Mouse (Mus musculus): Measurements from ENCODE around the gene Bicd2. TPM values are rescaled to one million over a fixed set of nuclear protein-coding genes. Genes with fewer than 3 reads are reported as not detected.

Bicd2 gene
- polyA plus RNA-seq, 1 experiment from 2014 or later: 19.2 TPM

DNA sequence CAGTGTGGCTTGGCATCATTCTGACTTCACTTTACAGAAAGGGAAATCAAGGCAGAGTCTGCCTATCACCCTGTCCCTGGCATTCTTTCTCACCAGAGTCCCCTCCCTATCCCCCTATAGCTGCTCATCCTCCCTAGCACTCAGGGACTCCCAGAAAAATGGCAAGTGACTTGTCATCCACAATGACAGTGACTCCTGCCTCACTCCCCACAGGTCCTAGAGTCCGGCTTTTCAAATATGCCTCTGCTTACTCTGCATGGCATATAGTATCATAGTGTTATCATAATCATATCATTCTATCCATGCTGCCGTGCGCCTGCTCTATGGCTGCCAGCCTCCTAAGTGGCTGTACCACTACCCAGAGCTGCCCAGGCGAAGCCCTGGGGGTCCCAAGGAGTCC, 33.2 kb upstream of the Bicd2 start:
- Histone ChIP-seq H3K9me3 (replicated peaks; ENCODE audit: control insufficient read depth, low read length) (no peaks in the 10 kb centered on the region), H3K36me3 (ENCODE audit: control insufficient read depth, insufficient read depth, low read length) (no peaks in the 10 kb centered on the region), H3K4me2 (ENCODE audit: low read length) (no peak overlapping the region), H3K9ac (ENCODE audit: low read length) (no peak overlapping the region), H3K4me3 (ENCODE audit: low read depth, low read length) (no peak overlapping the region), H3K4me1 (ENCODE audit: control insufficient read depth, insufficient read depth, low read length) (no peaks in the 10 kb centered on the region), H3K27ac (ENCODE audit: low read depth, low read length) (no peak overlapping the region), H3K27me3 (replicated peaks; ENCODE audit: control insufficient read depth, insufficient read depth, low read length) (no peaks in the 10 kb centered on the region)
- no peak for DNase-seq (ENCODE audit: low spot score)
- 91% methylated on average over 4 of the region's 4 CpGs for WGBS
- no peak for ATAC-seq

DNA sequence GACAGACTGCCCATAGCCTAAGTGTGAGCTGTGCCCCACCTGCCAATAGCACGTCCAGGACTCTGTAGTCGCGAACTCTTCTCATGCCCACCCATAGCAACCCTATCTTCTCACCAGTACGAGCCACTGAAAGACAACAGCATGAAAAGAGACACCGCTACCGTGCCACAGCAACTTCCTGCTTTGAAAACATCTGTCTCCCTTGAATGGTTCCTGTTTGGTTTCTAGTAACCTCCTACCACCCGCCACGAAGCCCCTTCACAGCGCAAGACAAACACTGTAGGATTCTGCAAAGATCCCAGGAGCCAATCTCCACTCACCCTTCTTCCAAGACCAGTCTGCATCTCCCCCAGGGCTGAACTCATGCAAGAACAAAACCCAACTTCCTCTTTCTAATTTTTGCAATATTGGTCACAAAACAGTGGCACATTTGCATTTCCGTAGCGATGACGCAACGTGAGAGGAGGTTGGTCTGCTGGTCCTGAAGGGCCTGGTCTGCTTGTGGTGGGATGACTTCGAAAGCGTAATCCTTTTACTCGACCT, 32.5 kb upstream of the Bicd2 start:
- no peak overlapping the region for H3K4me2 ChIP-seq (ENCODE audit: low read length)
- no peak overlapping the region for H3K27ac ChIP-seq (ENCODE audit: low read depth, low read length)
- ATAC-seq: no peak
- H3K27me3 ChIP-seq (replicated peaks; ENCODE audit: control insufficient read depth, insufficient read depth, low read length): no peaks in the 10 kb centered on the region
- DNase-seq (ENCODE audit: low spot score): no peak
- no peak overlapping the region for H3K4me3 ChIP-seq (ENCODE audit: low read depth, low read length)
- H3K9me3 ChIP-seq (replicated peaks; ENCODE audit: control insufficient read depth, low read length): no peaks in the 10 kb centered on the region
- no peak overlapping the region for H3K9ac ChIP-seq (ENCODE audit: low read length)
- no peaks in the 10 kb centered on the region for H3K4me1 ChIP-seq (ENCODE audit: control insufficient read depth, insufficient read depth, low read length)
- 90% methylated on average over 16 of the region's 16 CpGs for WGBS
- H3K36me3 ChIP-seq (ENCODE audit: control insufficient read depth, insufficient read depth, low read length): no peaks in the 10 kb centered on the region

DNA sequence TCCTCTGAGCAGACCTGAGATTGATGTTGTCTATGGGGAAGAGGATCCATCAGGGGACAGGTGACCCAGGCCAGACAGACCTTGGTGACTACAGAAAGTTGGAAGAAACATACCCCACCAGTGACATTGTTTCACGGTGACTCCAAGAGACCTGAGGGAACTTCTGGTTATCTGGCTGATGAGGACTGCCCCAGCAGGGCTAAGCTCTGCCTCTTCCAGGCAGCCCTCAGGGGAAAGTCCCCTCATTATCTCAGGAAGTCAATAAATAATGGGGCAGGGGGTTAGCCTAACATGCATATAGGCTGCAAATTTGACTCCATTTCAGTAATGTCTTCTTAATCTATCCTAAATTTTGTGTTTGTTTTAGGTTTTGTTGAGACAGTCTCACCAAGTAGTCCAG, 31.9 kb upstream of the Bicd2 start:
- Histone ChIP-seq H3K4me3 (ENCODE audit: low read depth, low read length) (no peak overlapping the region), H3K36me3 (ENCODE audit: control insufficient read depth, insufficient read depth, low read length) (no peaks in the 10 kb centered on the region), H3K27ac (ENCODE audit: low read depth, low read length) (no peak overlapping the region), H3K9ac (ENCODE audit: low read length) (no peak overlapping the region), H3K4me1 (ENCODE audit: control insufficient read depth, insufficient read depth, low read length) (no peaks in the 10 kb centered on the region), H3K4me2 (ENCODE audit: low read length) (no peak overlapping the region), H3K9me3 (replicated peaks; ENCODE audit: control insufficient read depth, low read length) (no peaks in the 10 kb centered on the region), H3K27me3 (replicated peaks; ENCODE audit: control insufficient read depth, insufficient read depth, low read length) (no peaks in the 10 kb centered on the region)
- ATAC-seq: no peak
- no peak for DNase-seq (ENCODE audit: low spot score)
- 100% methylated on average over 1 of the region's 1 CpGs for WGBS

DNA sequence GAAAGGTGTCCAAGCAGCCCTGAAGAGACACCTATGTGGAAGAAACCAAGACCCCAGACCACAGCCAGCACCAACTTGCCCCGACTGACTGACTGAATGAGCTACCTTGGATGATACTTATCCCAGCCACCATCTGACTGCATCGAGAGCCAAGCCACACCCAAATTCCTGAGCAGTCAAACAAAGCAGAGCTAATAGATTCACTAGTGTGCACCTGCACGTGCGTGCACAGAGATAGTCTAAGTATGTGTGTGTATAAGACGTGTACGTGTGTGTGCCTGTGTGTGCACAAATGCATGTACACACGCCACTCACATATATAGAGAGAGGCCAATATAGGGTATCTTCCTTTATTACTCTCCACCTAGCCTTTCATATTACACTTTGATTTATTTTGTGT, 29.7 kb upstream of the Bicd2 start:
- no peaks in the 10 kb centered on the region for H3K9me3 ChIP-seq (replicated peaks; ENCODE audit: control insufficient read depth, low read length)
- peaks cover 12% of the 10 kb centered on the region for H3K4me1 ChIP-seq (ENCODE audit: control insufficient read depth, insufficient read depth, low read length)
- H3K27ac ChIP-seq (ENCODE audit: low read depth, low read length): no peak overlapping the region
- ATAC-seq: no peak
- WGBS: 89% methylated on average over 7 of the region's 7 CpGs
- H3K9ac ChIP-seq (ENCODE audit: low read length): no peak overlapping the region
- no peaks in the 10 kb centered on the region for H3K36me3 ChIP-seq (ENCODE audit: control insufficient read depth, insufficient read depth, low read length)
- H3K27me3 ChIP-seq (replicated peaks; ENCODE audit: control insufficient read depth, insufficient read depth, low read length): no peaks in the 10 kb centered on the region
- H3K4me3 ChIP-seq (ENCODE audit: low read depth, low read length): no peak overlapping the region
- DNase-seq (ENCODE audit: low spot score): no peak
- no peak overlapping the region for H3K4me2 ChIP-seq (ENCODE audit: low read length)

DNA sequence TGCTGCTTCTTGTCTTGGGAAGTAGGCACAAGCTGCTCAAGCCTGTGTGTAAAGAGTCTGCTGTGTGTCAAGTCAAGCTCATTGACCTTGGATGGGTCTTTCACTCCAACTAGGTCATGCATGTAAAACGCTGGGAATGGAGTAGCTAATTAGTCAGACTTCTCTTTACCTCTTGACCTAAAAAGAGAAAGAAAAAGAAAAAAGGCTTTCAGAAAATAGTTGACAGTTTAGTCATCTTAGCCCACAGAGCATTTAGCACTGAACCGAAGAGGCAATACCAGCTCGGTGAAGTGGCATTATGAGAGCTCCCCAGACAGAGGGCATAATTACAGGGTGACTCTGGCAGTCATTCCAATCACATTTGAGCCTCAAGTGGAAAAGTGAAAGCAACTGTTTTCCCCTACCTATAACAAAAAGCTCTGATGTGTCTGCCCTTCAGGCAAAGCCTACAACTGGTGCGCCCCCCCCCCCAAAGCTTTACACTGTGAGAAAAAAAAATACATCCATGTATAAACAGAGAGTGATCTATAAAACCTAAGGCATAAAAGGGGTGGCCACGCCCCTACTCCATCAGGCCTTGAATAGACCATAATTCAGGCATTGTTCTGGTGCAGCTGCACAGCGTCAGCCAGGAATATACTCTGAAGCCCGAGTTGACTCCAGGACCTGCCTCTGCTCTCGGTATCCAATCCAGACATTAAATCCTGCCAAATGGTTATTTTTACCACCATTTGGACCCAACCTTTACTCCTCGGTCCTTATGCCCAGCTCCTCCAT, 24.8 kb upstream of the Bicd2 start:
- H3K27me3 ChIP-seq (replicated peaks; ENCODE audit: control insufficient read depth, insufficient read depth, low read length): no peaks in the 10 kb centered on the region
- 0 out of 2 replicates have a peak overlapping the region, but pooled peaks have one; percentile 26 for H3K9ac ChIP-seq (ENCODE audit: low read length)
- H3K4me3 ChIP-seq (ENCODE audit: low read depth, low read length): no peak overlapping the region
- no peaks in the 10 kb centered on the region for H3K36me3 ChIP-seq (ENCODE audit: control insufficient read depth, insufficient read depth, low read length)
- H3K27ac ChIP-seq (ENCODE audit: low read depth, low read length): peak overlapping the region; percentile 75
- ATAC-seq (peak; percentile 63), DNase-seq (ENCODE audit: low spot score) (peak; percentile 80)
- peaks cover 34% of the 10 kb centered on the region for H3K4me1 ChIP-seq (ENCODE audit: control insufficient read depth, insufficient read depth, low read length)
- peak overlapping the region; percentile 57 for H3K4me2 ChIP-seq (ENCODE audit: low read length)
- 8% methylated on average over 9 of the region's 9 CpGs for WGBS
- H3K9me3 ChIP-seq (replicated peaks; ENCODE audit: control insufficient read depth, low read length): no peaks in the 10 kb centered on the region

DNA sequence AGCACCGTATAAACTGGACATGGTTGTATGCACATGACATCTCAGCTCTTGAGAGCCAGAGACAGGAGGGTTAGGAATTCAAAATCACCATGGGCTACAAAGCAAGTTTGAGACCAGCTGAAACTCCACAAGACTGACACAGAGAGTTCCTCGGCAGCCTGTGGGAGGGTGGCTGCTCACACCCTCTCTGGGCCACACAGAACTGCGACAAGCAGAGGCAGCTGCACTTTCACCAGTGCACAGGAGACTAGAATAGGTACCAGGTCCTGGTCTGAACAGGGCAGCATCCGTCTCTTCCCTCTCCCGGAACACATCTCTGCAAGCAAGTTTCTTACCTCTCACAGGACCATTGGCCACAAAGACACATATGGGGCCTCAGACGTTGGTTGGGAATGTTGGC, 23.9 kb upstream of the Bicd2 start:
- no peaks in the 10 kb centered on the region for H3K36me3 ChIP-seq (ENCODE audit: control insufficient read depth, insufficient read depth, low read length)

DNA sequence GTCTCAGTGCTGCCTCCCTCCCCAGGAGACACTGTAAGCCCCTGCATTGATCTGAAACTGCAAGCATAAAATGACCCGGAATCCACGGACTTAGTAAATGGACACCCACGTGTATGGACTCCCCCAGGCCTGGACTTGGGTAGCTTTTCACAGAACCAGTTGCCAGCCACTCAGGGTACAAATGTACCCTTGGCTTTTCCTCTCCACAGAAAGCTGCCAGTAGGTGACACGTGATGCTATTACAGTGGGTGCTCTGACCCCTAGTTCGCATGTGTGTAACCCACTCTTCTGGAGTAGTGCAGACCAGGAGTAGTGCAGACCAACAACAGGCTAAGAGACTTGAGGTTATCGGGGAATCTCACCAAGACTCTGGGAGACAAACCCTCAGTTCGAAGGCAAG, 23.5 kb upstream of the Bicd2 start:
- Histone ChIP-seq H3K9ac (ENCODE audit: low read length) (no peak overlapping the region), H3K4me3 (ENCODE audit: low read depth, low read length) (no peak overlapping the region), H3K9me3 (replicated peaks; ENCODE audit: control insufficient read depth, low read length) (no peaks in the 10 kb centered on the region), H3K36me3 (ENCODE audit: control insufficient read depth, insufficient read depth, low read length) (no peaks in the 10 kb centered on the region), H3K27me3 (replicated peaks; ENCODE audit: control insufficient read depth, insufficient read depth, low read length) (no peaks in the 10 kb centered on the region), H3K4me1 (ENCODE audit: control insufficient read depth, insufficient read depth, low read length) (peaks cover 34% of the 10 kb centered on the region), H3K27ac (ENCODE audit: low read depth, low read length) (peak overlapping the region; percentile 75; the same call in 1 of the 2 replicates), H3K4me2 (ENCODE audit: low read length) (peak overlapping the region; percentile 57)
- no peak for DNase-seq (ENCODE audit: low spot score)
- ATAC-seq: no peak
- 86% methylated on average over 7 of the region's 7 CpGs for WGBS

More for the DNA sequence above, 23.9 kb upstream of the Bicd2 start:
- H3K9me3 ChIP-seq (replicated peaks; ENCODE audit: control insufficient read depth, low read length): no peaks in the 10 kb centered on the region
- H3K4me2 ChIP-seq (ENCODE audit: low read length): peak overlapping the region; percentile 57
- no peaks in the 10 kb centered on the region for H3K27me3 ChIP-seq (replicated peaks; ENCODE audit: control insufficient read depth, insufficient read depth, low read length)
- peaks cover 34% of the 10 kb centered on the region for H3K4me1 ChIP-seq (ENCODE audit: control insufficient read depth, insufficient read depth, low read length)
- peak overlapping the region; percentile 75 for H3K27ac ChIP-seq (ENCODE audit: low read depth, low read length)
- DNase-seq (ENCODE audit: low spot score): no peak
- 70% methylated on average over 6 of the region's 6 CpGs for WGBS
- H3K4me3 ChIP-seq (ENCODE audit: low read depth, low read length): no peak overlapping the region
- ATAC-seq: no peak
- no peak overlapping the region for H3K9ac ChIP-seq (ENCODE audit: low read length)

- 0% methylated on average over 10 of the region's 10 CpGs for WGBS
- peak; percentile 91 for DNase-seq (ENCODE audit: low spot score)
- Histone ChIP-seq H3K4me3 (ENCODE audit: low read depth, low read length) (peak within 1 kb of the TSS; percentile 32), H3K27ac (ENCODE audit: low read depth, low read length) (peak within 1 kb of the TSS; percentile 55; the same call in 1 of the 2 replicates), H3K9ac (ENCODE audit: low read length) (peak within 1 kb of the TSS; percentile 54; the same call in 1 of the 2 replicates), H3K27me3 (replicated peaks; ENCODE audit: control insufficient read depth, insufficient read depth, low read length) (no peaks in the 10 kb centered on the region), H3K4me1 (ENCODE audit: control insufficient read depth, insufficient read depth, low read length) (peaks cover 34% of the 10 kb centered on the region), H3K36me3 (ENCODE audit: control insufficient read depth, insufficient read depth, low read length) (no peaks in the 10 kb centered on the region), H3K9me3 (replicated peaks; ENCODE audit: control insufficient read depth, low read length) (no peaks in the 10 kb centered on the region), H3K4me2 (ENCODE audit: low read length) (peak within 1 kb of the TSS; percentile 57)
- peak; percentile 94 for ATAC-seq
Measured at GRCm38 (mm10) chr13:49320040-49320439, 21.3 kb upstream of the Bicd2 start, which contains the start of gene Fgd3. Gene Fgd3 (minus strand): TSS chr13:49320311.

DNA sequence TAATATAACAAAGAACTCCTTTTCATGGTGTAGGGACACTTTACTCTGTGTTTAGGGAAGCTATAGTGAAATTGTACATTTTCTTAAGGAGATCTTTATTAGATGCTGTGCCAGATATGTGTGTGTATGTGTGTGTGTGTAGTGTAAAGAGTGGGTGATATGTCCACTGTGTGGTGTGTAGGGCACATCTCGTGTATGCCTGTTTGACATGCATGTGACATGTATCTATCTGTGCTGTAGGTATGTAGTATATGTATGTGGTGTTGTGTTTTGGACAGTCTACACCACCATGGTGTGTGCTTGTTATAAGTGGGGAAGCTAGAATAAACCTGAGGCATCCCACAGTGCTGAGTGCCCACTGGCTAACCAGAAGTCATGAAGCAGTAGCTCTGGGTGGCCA, 20.9 kb upstream of the Bicd2 start:
- peaks cover 33% of the 10 kb centered on the region for H3K4me1 ChIP-seq (ENCODE audit: control insufficient read depth, insufficient read depth, low read length)
- 0 out of 2 replicates have a peak overlapping the region, but pooled peaks have one; percentile 9 for H3K27ac ChIP-seq (ENCODE audit: low read depth, low read length)
- peak overlapping the region; percentile 57 for H3K4me2 ChIP-seq (ENCODE audit: low read length)
- H3K4me3 ChIP-seq (ENCODE audit: low read depth, low read length): 0 out of 2 replicates have a peak overlapping the region, but pooled peaks have one; percentile 32
- WGBS: 71% methylated on average over 1 of the region's 1 CpGs
- ATAC-seq (peak; percentile 16; the same call in 1 of the 2 replicates), DNase-seq (ENCODE audit: low spot score) (no peak)
- no peak overlapping the region for H3K9ac ChIP-seq (ENCODE audit: low read length)
- no peaks in the 10 kb centered on the region for H3K36me3 ChIP-seq (ENCODE audit: control insufficient read depth, insufficient read depth, low read length)
- no peaks in the 10 kb centered on the region for H3K9me3 ChIP-seq (replicated peaks; ENCODE audit: control insufficient read depth, low read length)
- H3K27me3 ChIP-seq (replicated peaks; ENCODE audit: control insufficient read depth, insufficient read depth, low read length): no peaks in the 10 kb centered on the region
